Mouse (Mus musculus) small intestine, adult 2 months (tissue): ENCODE results near the gene Pik3r3.

Experiments used
- CTCF ChIP-seq: fragments of 200-500 bp; IDR thresholded peaks from 2 replicates; pipeline ENCODE4 v1.5.1; 2012; ENCODE audit warnings: low read depth, mild to moderate bottlenecking, control low read depth, inconsistent platforms, low read length, moderate library complexity, mixed read lengths; ENCODE audit not compliant: insufficient replicate concordance, insufficient read length; ENCODE audit errors: extremely low read depth
- POLR2A ChIP-seq: fragments of 200-500 bp; IDR thresholded peaks from 2 replicates; pipeline ENCODE4 v1.6.1; 2012; ENCODE audit warnings: low read depth, mild to moderate bottlenecking, control low read depth, inconsistent platforms, low read length, moderate library complexity

GRCm38 (mm10) chr4:116220780-116221139 lies 658 bp upstream of the Pik3r3 start:
- TF ChIP-seq CTCF (no peak), POLR2A (peak; percentile 78; the same call in 1 of the 2 replicates)
